Mouse (Mus musculus) CH12.LX (cell line): ENCODE measurements around the gene Rpp25l. TPM values are rescaled to one million over a fixed set of nuclear protein-coding genes. Genes with fewer than 3 reads are reported as not detected.
A peak's percentile ranks its signal among the peaks of the same experiment; 100 is the strongest.

Experiments used
- DNase-seq: peaks from one replicate; pipeline ENCODE4 v3.0.0-alpha.2; 2013; ENCODE audit errors: extremely low read depth
- H3K27ac ChIP-seq: 2 replicates; pipeline ENCODE4 v1.5.1; 2012; ENCODE audit warnings: low read depth, mild to moderate bottlenecking, control low read depth, moderate library complexity; ENCODE audit not compliant: insufficient read depth
- H3K27me3 ChIP-seq: replicated peaks from 2 replicates; pipeline ENCODE3; 2012; ENCODE audit warnings: inconsistent platforms
- H3K36me3 ChIP-seq, 2 experiments: replicated peaks in 1 of 2; 2 replicates each; pipeline versions ENCODE3 to v1.6.1; 2012; ENCODE audit warnings: inconsistent platforms in 1 of 2, low read length in 1 of 2, mild to moderate bottlenecking in 1 of 2, mixed read lengths in 1 of 2, moderate library complexity in 1 of 2; ENCODE audit not compliant: control insufficient read depth in 1 of 2, insufficient read depth in 1 of 2
- H3K4me1 ChIP-seq, 2 experiments: 2 replicates each; pipeline ENCODE4 v1.6.1; 2012; ENCODE audit warnings: inconsistent platforms in 1 of 2, moderate library complexity in 1 of 2; ENCODE audit not compliant: insufficient read depth in 2 of 2, control insufficient read depth in 1 of 2
- H3K4me2 ChIP-seq: 2 replicates; pipeline ENCODE4 v1.6.1; 2012; ENCODE audit warnings: low read depth, mild to moderate bottlenecking, control low read depth; ENCODE audit not compliant: poor library complexity, insufficient read depth, severe bottlenecking
- H3K4me3 ChIP-seq, 3 experiments: fragments of 150-350 bp in 1 of 3; sonication (generic) in 1 of 3; replicated peaks in 1 of 3; 2 replicates each; pipeline versions ENCODE3 to v1.5.1; 2011 to 2012; ENCODE audit warnings: low read depth in 2 of 3, low read length in 2 of 3, mild to moderate bottlenecking in 2 of 3, moderate library complexity in 2 of 3, control low read depth in 1 of 3, improper control_type of control experiment in 1 of 3, inconsistent platforms in 1 of 3, mixed read lengths in 1 of 3; ENCODE audit not compliant: poor library complexity in 1 of 3
- H3K79me2 ChIP-seq: replicated peaks from 2 replicates; pipeline ENCODE4 v1.6.1; 2012; ENCODE audit warnings: mild to moderate bottlenecking, moderate library complexity; ENCODE audit not compliant: control insufficient read depth, poor library complexity, insufficient read depth, severe bottlenecking; ENCODE audit errors: extremely low read depth
- H3K9ac ChIP-seq: 2 replicates; pipeline ENCODE4 v1.6.1; 2012; ENCODE audit warnings: low read depth, mild to moderate bottlenecking, control low read depth, moderate library complexity; ENCODE audit not compliant: insufficient read depth
- H3K9me3 ChIP-seq: replicated peaks from 2 replicates; pipeline ENCODE3; 2012; ENCODE audit warnings: low read length, inconsistent platforms, mixed read lengths
- BHLHE40 ChIP-seq: IDR thresholded peaks from 2 replicates; pipeline ENCODE4 v1.6.1; 2011; ENCODE audit warnings: mild to moderate bottlenecking, low read depth, low read length, improper control_type of control experiment
- CTCF ChIP-seq, 2 experiments: IDR thresholded peaks in 1 of 2; conservative IDR thresholded peaks in 1 of 2; 2 replicates each; pipeline ENCODE4 v1.5.1; 2011 to 2012; ENCODE audit warnings: low read depth in 2 of 2, low read length in 2 of 2, improper control_type of control experiment in 1 of 2, inconsistent platforms in 1 of 2, mild to moderate bottlenecking in 1 of 2, moderate library complexity in 1 of 2
- EP300 ChIP-seq: IDR thresholded peaks from 2 replicates; pipeline ENCODE4 v1.6.1; 2011; ENCODE audit warnings: low read length, improper control_type of control experiment
- IRF4 ChIP-seq: IDR thresholded peaks from 2 replicates; pipeline ENCODE4 v1.6.1; 2014; ENCODE audit warnings: low read depth, mild to moderate bottlenecking, inconsistent platforms, low read length, improper control_type of control experiment
- KAT2A ChIP-seq: IDR thresholded peaks from 2 replicates; pipeline ENCODE4 v1.6.1; 2012; ENCODE audit warnings: low read length, improper control_type of control experiment, inconsistent platforms; ENCODE audit not compliant: insufficient replicate concordance
- MAX ChIP-seq: IDR thresholded peaks from 2 replicates; pipeline ENCODE4 v1.6.1; 2011; ENCODE audit warnings: low read length, improper control_type of control experiment
- MXI1 ChIP-seq: IDR thresholded peaks from 2 replicates; pipeline ENCODE4 v1.6.1; 2011; ENCODE audit warnings: mild to moderate bottlenecking, low read depth, low read length, improper control_type of control experiment
- MYC ChIP-seq: IDR thresholded peaks from 2 replicates; pipeline ENCODE4 v1.6.1; 2011; ENCODE audit warnings: low read depth, mild to moderate bottlenecking, improper control_type of control experiment, low read length
- RAD21 ChIP-seq: IDR thresholded peaks from 2 replicates; pipeline ENCODE4 v1.6.1; 2011; ENCODE audit warnings: low read depth, mild to moderate bottlenecking, low read length, improper control_type of control experiment, moderate library complexity
- SIN3A ChIP-seq: IDR thresholded peaks from 2 replicates; pipeline ENCODE4 v1.6.1; 2012; ENCODE audit warnings: low read length, improper control_type of control experiment, inconsistent platforms
- SMC3 ChIP-seq: IDR thresholded peaks from 2 replicates; pipeline ENCODE4 v1.6.1; 2011; ENCODE audit warnings: low read depth, low read length, improper control_type of control experiment
- TCF12 ChIP-seq: IDR thresholded peaks from 2 replicates; pipeline ENCODE4 v1.6.1; 2014; ENCODE audit warnings: low read depth, mild to moderate bottlenecking, inconsistent platforms, low read length, improper control_type of control experiment
- UBTF ChIP-seq: IDR thresholded peaks from 2 replicates; pipeline ENCODE4 v1.6.1; 2012; ENCODE audit warnings: low read depth, mild to moderate bottlenecking, inconsistent platforms, low read length, improper control_type of control experiment, moderate library complexity
- ZNF384 ChIP-seq: IDR thresholded peaks from 2 replicates; pipeline ENCODE4 v1.6.1; 2012; ENCODE audit warnings: low read depth, low read length, improper control_type of control experiment, inconsistent platforms
- dilution Hi-C: fragments of 300-500 bp; cut with MboI; formaldehyde crosslinking; loops from 2 replicates; pipeline ENCODE4 v1.14.3; 2020; ENCODE audit warnings: low sequenced_read_pairs; ENCODE audit not compliant: extremely low pct_unique_long_range_greater_than_20kb, extremely low pct_ligation_motif_present
- in situ Hi-C: fragments of 300-500 bp; cut with MboI; formaldehyde crosslinking; loops from 3 replicates; pipeline ENCODE4 v1.14.3; 2019; ENCODE audit warnings: low sequenced_read_pairs, low pct_ligation_motif_present, low pct_unique_long_range_greater_than_20kb, mixed read lengths
- polyA plus RNA-seq: library from polyadenylated mRNA; unstranded; fragments of >175 nt; gene quantifications from 2 replicates; pipeline ENCODE4 v1.2.1, GENCODE M21; 2012; ENCODE audit warnings: low read depth; ENCODE audit not compliant: insufficient read length
- total RNA-seq, 2 experiments: library from RNA; depleted of rRNA; stranded (reverse); fragments of 300-350 nt in 1 of 2; fragments of >200 nt in 1 of 2; gene quantifications; 2 replicates each; pipeline ENCODE4 v1.2.3; 2012 to 2014

The Rpp25l gene
- total and polyA plus RNA-seq, 3 experiments, result 48.1 to 72.8 (median 65.3) TPM

- Histone ChIP-seq H3K4me3 (no peak overlapping the region), H3K27me3 (no peaks in the 10 kb centered on the region), H3K79me2 (peaks cover 7% of the 10 kb centered on the region; the same call in 1 of the 2 replicates), H3K4me2 (no peak overlapping the region), H3K36me3 (peaks cover 37 to 67% of the 10 kb centered on the region in 2 experiments), H3K9me3 (no peaks in the 10 kb centered on the region), H3K27ac (no peak overlapping the region), H3K9ac (no peak overlapping the region), H3K4me1 (peaks cover 8 to 22% of the 10 kb centered on the region in 2 experiments)
- TF ChIP-seq UBTF, result no peak
- no peak for TF ChIP-seq TCF12
- peak; percentile 31 to 70; a peak in 3 of 4 replicates for TF ChIP-seq CTCF (conservative IDR thresholded peaks at IDR 0.05 in 1 of 2, IDR thresholded peaks at IDR 0.05 in 1 of 2; ENCODE audit: low read depth in 2 of 2, low read length in 2 of 2)
- TF ChIP-seq SMC3, result peak; percentile 42
- TF ChIP-seq RAD21, result peak; percentile 14
- DNase-seq, result no peak
- in situ Hi-C loops, result no loop called here
- dilution Hi-C loops, result no loop called here
Measured at GRCm38 (mm10) chr4:41714276-41714675, 942 bp upstream of the Rpp25l start.

GRCm38 (mm10) chr4:41712421-41713196 is 725 bp downstream of the Rpp25l start:
- in situ Hi-C loops (no loop called here), dilution Hi-C loops (no loop called here)
- H3K9ac ChIP-seq, result peak overlapping the region; percentile 95
- H3K79me2 ChIP-seq, result peaks cover 7% of the 10 kb centered on the region; the same call in 1 of the 2 replicates
- peak; percentile 60 for TF ChIP-seq MYC
- TF ChIP-seq ZNF384, result no peak
- TF ChIP-seq MXI1, result peak; percentile 85
- no peak for TF ChIP-seq SMC3
- TF ChIP-seq KAT2A, result no peak
- TF ChIP-seq SIN3A, result peak; percentile 56
- TF ChIP-seq BHLHE40, result 0 out of 2 replicates have a peak, but pooled peaks have one; percentile 17
- no peak for TF ChIP-seq IRF4
- no peak for TF ChIP-seq EP300
- TF ChIP-seq MAX, result peak; percentile 63
- peaks cover 22 to 50% of the 10 kb centered on the region in 2 experiments for H3K36me3 ChIP-seq
- peak overlapping the region; percentile 89 for H3K4me2 ChIP-seq
- peak overlapping the region; percentile 68 to 84 (median 84) for H3K4me3 ChIP-seq
- DNase-seq, result no peak
- peaks cover 4% of the 10 kb centered on the region for H3K27me3 ChIP-seq
- H3K4me1 ChIP-seq, result peaks cover 8 to 23% of the 10 kb centered on the region in 2 experiments
- H3K27ac ChIP-seq, result no peak overlapping the region
- H3K9me3 ChIP-seq, result no peaks in the 10 kb centered on the region
